Mouse (Mus musculus): Measurements from ENCODE around the gene Slc38a5.

DNA sequence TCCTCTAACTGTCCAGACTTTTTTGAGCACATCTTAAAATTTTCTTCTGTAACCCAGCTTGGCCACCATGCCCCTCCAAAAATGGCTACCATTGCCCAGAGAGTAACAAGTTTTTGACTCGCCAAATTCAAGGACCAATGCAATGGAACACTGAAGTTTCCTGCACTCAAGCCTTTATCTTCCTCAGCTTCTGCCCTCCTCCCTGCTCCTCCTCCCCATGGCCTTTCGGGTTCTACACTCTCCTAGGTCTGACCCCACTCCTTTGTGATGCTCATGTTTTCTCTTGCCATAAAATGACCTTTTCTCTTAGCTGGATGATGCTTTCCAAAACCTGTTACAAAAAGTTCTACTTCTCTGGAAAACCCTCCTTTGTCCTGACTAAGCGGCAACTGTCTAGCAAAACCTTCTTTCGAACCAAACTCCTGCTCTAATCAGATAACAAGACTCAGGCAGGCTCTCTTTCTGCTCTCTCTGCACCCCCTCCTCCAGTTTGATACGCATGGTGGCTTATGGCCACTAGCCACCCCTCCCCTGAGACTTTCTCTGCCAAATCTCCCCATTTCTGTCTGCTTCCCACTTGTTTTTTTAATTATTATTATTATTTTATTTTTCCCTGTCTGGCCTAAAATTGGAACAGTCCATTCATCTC lies 7.7 kb upstream of the Slc38a5 start:
- no peak for TF ChIP-seq CTCF (IDR thresholded peaks at IDR 0.05; ENCODE audit: control insufficient read depth, insufficient read depth, insufficient read length)
- TF ChIP-seq FOSL1 (IDR thresholded peaks at IDR 0.05; ENCODE audit: insufficient read depth, low read length, poor library complexity, severe bottlenecking) = no peak
- no peak for TF ChIP-seq MAX (IDR thresholded peaks at IDR 0.05)
- TF ChIP-seq USF1 (IDR thresholded peaks at IDR 0.05; ENCODE audit: low read depth) = no peak
- TF ChIP-seq CEBPB (IDR thresholded peaks at IDR 0.05; ENCODE audit: low read depth) = no peak
- TF ChIP-seq MYOG (IDR thresholded peaks at IDR 0.05; ENCODE audit: control insufficient read depth, extremely low read depth, insufficient read length) = no peak

Measured in C2C12 (cell line).